Mouse (Mus musculus): ENCODE measurements around the gene Lamb2.

Gene Lamb2

GRCm38 (mm10) chr9:108490559-108491285, 11.2 kb downstream of the Lamb2 start, which contains the start of gene Usp19:
TSS of gene Usp19 (plus strand) at chr9:108490602.
- peak; percentile 91 for DNase-seq (ENCODE audit: extremely low read depth, insufficient read length, low spot score)

GRCm38 (mm10) chr9:108491286-108491580, 11.7 kb downstream of the Lamb2 start:
- DNase-seq (ENCODE audit: extremely low read depth, insufficient read length, low spot score) = no peak

DNA sequence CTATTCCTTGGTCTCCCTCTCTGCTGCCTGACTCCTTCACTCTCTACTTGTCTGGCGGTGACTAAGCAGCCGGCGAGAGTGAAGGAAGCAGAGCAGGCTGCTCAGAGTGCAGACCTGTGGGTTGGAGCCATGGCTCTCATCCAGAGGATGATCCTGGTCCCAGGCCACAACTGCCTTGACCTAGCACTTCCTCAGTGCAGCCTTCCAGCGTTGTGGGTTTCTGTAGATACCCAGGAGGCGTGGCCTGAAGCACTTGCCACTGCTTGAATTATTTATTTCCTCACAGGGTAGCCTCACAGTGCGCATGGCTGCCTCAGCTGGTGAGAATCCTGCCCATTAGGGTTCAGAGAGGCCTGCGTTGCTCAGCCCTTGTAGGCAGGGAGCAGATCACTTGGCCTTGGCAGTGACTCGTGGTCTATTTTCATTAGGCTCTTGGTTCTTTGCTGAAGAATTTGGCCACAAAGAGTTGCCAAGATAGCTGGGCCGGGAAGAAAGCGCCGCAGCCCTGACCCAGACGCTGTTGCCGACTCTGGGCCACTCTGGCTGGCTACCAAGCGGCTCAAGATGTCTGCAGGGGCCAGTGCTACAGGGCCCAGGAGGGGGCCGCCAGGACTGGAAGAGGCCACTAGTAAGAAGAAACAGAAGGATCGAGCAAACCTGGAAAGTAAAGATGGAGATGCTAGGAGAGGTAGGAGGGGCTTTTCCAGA, 12.7 kb downstream of the Lamb2 start:
- peak; percentile 70 for DNase-seq (ENCODE audit: extremely low read depth, insufficient read length, low spot score)

DNA sequence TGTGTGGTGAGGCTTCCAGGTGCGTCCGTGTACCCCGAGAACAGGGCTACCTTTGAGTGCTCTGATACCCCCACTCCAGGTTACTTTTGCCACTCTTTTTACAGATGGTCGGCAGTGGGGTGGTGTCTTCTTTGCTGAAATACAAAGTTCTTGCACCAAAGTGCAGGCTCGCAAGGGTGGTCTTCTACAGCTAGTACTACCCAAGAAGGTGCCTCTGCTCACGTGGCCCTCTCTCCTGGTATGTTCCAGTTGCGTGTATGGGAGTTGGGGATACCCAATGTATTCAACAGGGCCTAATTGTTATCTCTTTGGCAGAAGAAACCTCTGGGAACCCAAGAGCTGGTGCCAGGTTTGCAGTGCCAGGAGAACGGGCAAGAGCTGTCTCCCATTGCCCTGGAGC, 13.7 kb downstream of the Lamb2 start:
- DNase-seq (ENCODE audit: extremely low read depth, insufficient read length, low spot score) = no peak

GRCm38 (mm10) chr9:108494146-108494825, 14.8 kb downstream of the Lamb2 start:
- no peak for DNase-seq (ENCODE audit: extremely low read depth, insufficient read length, low spot score)

DNA sequence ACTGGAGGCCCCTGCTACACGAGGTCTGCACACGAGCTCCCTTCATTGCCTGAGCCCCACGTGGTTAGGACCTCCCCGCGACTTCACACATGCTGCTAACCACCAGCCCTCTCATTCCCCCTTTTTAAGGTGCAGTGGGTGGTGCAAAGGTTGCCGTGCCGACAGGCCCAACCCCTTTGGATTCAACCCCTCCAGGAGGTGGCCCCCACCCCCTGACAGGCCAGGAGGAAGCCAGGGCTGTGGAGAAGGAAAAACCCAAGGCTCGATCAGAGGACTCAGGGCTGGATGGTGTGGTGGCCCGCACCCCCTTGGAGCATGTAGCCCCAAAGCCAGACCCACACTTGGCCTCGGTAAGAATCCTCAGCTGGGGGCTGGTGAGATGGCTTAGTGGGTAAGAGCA, 15.4 kb downstream of the Lamb2 start:
- DNase-seq (ENCODE audit: extremely low read depth, insufficient read length, low spot score) = no peak

DNA sequence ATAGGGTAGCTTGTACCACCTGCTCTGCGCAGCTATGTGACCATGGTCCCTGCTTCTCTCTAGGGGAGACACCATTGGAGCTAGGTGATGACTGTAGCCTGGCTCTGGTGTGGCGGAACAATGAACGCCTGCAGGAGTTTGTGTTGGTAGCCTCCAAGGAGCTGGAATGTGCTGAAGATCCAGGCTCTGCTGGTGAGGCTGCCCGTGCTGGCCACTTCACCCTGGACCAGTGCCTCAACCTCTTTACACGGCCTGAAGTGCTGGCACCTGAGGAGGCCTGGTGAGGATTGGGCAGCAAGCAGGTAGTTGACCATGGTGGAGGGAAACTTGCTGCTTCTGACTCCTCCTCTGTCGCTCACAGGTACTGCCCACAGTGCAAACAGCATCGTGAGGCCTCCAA, 19.7 kb downstream of the Lamb2 start:
- DNase-seq (ENCODE audit: extremely low read depth, insufficient read length, low spot score) = no peak

GRCm38 (mm10) chr9:108499943-108500342, 20.4 kb downstream of the Lamb2 start:
- DNase-seq (ENCODE audit: extremely low read depth, insufficient read length, low spot score) = no peak

DNA sequence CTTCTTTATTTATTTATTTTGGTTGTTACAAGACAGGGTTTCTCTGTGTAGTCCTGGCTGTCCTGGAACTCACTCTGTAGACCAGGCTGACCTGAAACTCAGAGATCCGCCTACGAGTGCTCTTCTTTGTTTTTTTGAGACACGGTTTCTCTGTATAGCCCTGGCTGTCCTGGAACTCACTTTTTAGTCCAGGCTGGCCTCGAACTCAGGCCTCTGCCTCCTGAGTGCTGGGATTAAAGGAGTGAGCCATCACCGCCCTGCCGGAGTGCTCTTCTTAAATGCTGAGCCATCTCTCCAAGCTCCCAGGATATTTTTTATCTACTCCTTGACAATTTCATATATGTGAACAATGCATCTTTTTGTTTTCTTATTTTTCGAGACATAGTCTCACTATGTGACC, 27.4 kb downstream of the Lamb2 start:
- no peak for DNase-seq (ENCODE audit: extremely low read depth, insufficient read length, low spot score)

- peak; percentile 87 for DNase-seq (ENCODE audit: extremely low read depth, insufficient read length, low spot score)
Observed at GRCm38 (mm10) chr9:108507619-108508434, 28.3 kb downstream of the Lamb2 start, which contains the start of gene Qars. TSS of gene Qars (plus strand) at chr9:108507706.

- DNase-seq (ENCODE audit: extremely low read depth, insufficient read length, low spot score) = no peak
Observed at GRCm38 (mm10) chr9:108508776-108509175, 29.2 kb downstream of the Lamb2 start.

DNA sequence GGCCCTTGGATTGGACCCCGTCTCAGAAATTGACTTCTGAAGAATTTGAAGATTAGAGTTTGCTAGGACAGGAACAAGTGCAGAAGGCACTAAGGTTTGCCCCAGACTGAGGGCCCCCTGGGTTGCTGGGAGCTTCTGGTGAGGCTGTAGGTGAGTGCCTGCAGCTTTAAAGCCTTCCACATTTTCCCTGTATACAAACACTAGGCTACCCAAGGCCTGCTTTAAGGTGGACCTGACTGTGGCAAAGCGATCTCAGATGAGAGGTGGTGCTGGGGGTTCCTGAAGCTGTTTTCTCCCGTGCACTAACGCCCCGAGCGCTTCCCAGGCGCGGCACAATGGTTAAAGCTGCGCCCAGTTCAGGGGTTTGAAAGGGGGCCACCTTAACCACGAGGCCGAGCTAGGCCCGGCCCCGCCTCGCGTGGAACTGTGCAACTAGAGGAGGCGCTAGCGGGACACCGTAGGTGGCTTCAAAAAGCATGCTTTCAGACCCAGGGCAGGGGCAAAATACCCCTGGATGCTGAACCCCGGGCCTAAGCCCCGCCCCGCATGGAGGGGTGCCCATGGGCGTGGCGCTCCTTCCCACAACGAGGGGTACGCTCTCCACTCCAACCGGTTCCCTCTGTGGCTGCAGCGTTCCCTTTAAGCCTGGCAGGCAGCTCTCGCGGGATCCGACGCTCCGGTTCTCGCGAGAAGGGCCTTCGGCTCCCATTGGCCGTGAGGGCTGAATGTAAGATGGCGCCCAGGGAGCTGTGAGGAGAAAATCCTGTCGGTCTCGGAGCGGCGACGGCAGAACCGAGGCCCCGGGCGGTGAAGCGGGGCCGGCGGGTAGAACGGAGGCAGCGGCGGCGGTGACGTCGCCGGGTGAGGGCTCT, 37.1 kb downstream of the Lamb2 start, which contains the start of gene Qrich1:
Gene Qrich1, plus strand, starts transcription at position 427 of the 872 bp plus-strand sequence.
- DNase-seq (ENCODE audit: extremely low read depth, insufficient read length, low spot score) = peak; percentile 97

- peak; percentile 85 for DNase-seq (ENCODE audit: extremely low read depth, insufficient read length, low spot score)
Observed at GRCm38 (mm10) chr9:108517253-108517930, 37.9 kb downstream of the Lamb2 start.

- DNase-seq (ENCODE audit: extremely low read depth, insufficient read length, low spot score) = no peak
Observed at GRCm38 (mm10) chr9:108517931-108518332, 38.4 kb downstream of the Lamb2 start.

- no peak for DNase-seq (ENCODE audit: extremely low read depth, insufficient read length, low spot score)
Observed at GRCm38 (mm10) chr9:108521604-108522003, 42.1 kb downstream of the Lamb2 start.

GRCm38 (mm10) chr9:108523341-108523740, 43.8 kb downstream of the Lamb2 start:
- DNase-seq (ENCODE audit: extremely low read depth, insufficient read length, low spot score) = no peak

DNA sequence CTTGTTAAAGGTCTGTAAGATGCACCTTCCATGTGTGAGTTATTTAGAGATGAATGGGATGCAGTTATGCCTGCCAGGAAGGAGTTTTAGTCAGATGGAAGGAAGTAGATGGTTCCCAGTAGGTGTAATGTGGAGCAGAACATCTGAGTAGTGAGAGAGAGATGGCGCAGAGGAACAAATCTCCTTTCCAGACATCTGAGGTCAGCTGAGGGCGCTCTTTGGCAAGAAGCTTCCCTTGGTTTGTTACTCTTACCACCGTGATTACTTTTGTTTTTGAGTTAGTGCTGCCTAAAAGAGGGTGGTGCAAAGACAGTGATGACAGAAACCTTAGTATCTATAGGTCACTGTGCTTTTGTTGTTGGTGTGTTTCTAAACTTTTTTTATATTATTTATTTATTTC, 45.9 kb downstream of the Lamb2 start:
- DNase-seq (ENCODE audit: extremely low read depth, insufficient read length, low spot score) = no peak

- no peak for DNase-seq (ENCODE audit: extremely low read depth, insufficient read length, low spot score)
Observed at GRCm38 (mm10) chr9:108530954-108531353, 51.4 kb downstream of the Lamb2 start.

DNA sequence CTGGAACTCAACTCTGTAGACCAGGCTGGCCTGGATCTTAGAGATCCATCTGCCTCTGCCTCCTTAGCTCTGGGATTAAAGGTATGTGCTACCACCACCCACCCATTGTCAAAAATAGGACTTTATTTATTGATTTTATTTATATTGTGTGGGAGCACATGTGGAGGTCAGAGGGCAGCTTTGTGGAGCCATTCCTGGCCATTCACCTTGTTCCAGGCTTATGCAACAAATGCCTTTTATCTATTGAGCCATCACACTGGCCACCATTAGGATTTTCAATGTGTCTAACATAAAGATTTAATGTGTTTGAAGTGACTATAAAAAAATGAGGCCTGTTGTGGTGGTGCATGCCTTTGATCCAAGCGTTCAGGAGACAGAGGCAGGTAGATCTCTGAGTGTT, 52.0 kb downstream of the Lamb2 start:
- no peak for DNase-seq (ENCODE audit: extremely low read depth, insufficient read length, low spot score)

All from 3134 (cell line).